Mouse (Mus musculus): ENCODE measurements around the gene Olfm2.

DNA sequence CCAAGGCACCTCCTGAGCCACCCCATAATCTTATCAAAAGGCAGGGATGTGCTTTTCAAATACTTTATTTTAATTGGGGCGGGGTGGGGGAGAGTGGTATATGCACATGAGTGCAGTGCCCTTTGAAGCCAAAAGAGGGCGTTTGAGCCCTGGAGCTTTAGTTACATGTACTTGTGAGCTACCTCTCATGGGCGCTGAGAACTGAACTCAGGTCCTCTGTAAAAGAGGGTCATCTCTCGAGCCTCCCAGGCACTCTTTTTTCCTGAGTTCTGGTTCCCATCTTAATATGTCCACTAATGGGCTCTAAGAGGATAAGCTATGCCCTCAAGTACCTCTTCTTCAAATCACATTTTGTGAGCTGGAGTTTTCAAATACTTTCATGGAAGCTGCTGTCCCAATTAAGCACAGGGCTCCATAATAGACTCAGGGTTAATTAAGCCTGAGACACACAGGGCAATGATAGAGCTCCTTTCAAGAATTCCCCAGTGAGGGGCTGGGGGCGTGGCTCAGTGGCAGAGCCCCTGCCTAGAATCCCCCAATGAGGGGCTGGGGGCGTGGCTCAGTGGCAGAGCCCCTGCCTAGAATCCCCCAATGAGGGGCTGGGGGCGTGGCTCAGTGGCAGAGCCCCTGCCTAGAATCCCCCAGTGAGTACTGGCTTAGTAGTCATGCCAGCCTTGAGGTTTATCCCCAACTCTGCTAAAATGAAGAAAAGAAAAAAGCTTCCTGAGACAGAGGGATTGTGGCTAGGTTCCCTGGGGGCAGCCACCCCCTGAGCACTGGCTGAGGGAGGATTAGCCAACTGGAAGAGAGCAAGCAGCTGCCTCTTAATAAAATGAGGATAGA is 64.4 kb downstream of the Olfm2 start:
- TF ChIP-seq CTCF (IDR thresholded peaks at IDR 0.05; ENCODE audit: low read depth) = no peak
- no peak for TF ChIP-seq EP300 (IDR thresholded peaks at IDR 0.05; ENCODE audit: low read depth)
